In the genomic region with DNA sequence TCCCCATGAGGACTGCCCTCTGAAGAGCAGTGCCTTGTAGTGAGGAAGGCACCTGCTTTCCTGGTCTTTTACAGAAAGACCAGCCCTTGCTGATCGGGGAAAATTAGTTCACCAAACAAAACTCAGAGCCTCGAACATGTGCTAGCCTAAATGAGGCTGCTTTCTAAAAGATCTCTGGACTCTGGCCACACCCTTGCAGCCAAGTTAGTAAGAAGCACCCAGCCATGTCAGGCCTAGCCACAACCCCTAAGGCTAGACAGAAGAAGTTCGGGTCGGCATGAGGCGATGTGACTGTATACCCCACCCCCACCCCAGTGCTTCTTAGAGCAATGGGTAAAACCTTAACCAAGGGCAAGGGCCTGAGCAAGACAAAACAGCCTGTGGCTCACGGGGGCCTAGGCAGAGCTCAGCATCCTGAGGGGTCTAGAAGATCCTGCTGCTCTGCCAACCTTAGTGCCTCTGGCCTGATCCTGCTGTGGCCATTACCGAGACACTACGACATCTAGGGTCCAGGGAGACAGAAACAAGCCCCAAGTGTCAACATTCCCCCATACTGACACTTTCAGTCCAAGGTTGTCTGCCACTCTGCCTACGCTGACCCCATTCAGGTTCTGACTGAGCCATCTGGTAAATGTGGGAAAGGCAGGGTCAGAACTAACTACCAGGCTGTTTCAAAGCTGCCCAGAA, we compare ENCODE assay signal across 8 mouse cellular contexts. TPM values are rescaled to one million over a fixed set of nuclear protein-coding genes. Genes with fewer than 3 reads are reported as not detected.
DNase-seq lines count a peak whose midpoint lies in the region; ATAC-seq lines count a peak whose summit lies in the region.

No protein-coding gene starts in this region.

- peaks cover 86% of the 10 kb centered on the region for H3K4me1 ChIP-seq in megakaryocyte, embryonic 14.5 days
- H3K4me1 ChIP-seq in forebrain, embryonic 15.5 days = peaks cover 65% of the 10 kb centered on the region
- H3K4me1 ChIP-seq in neural tube, embryonic 13.5 days (replicated peaks) = peaks cover 63% of the 10 kb centered on the region

- no peak for ATAC-seq in megakaryocyte, adult 5-6 weeks (ENCODE audit: poor library complexity, severe bottlenecking)
- no peak for ATAC-seq in forebrain, embryonic 15.5 days (replicated peaks)
- no peak for ATAC-seq in neural tube, embryonic 13.5 days (ENCODE audit: low read depth)

- 72% methylated on average over 9 of the region's 9 CpGs for WGBS in forebrain, embryonic 15.5 days
- 75% methylated on average over 9 of the region's 9 CpGs for WGBS in neural tube, embryonic 13.5 days

- no peaks in the 10 kb centered on the region for H3K9me3 ChIP-seq in megakaryocyte, embryonic 14.5 days
- H3K9me3 ChIP-seq in forebrain, embryonic 15.5 days = no peaks in the 10 kb centered on the region
- no peaks in the 10 kb centered on the region for H3K9me3 ChIP-seq in neural tube, embryonic 13.5 days

- H3K36me3 ChIP-seq in megakaryocyte, embryonic 14.5 days (replicated peaks; ENCODE audit: low read length) = peaks cover 36% of the 10 kb centered on the region
- H3K36me3 ChIP-seq in forebrain, embryonic 15.5 days = no peaks in the 10 kb centered on the region; the same call in 1 of the 2 replicates
- H3K36me3 ChIP-seq in neural tube, embryonic 13.5 days = peaks cover 10% of the 10 kb centered on the region

- peak overlapping the region; percentile 99 for H3K9ac ChIP-seq in forebrain, embryonic 15.5 days (replicated peaks)
- H3K9ac ChIP-seq in neural tube, embryonic 13.5 days = peak overlapping the region; percentile 100

- H3K27me3 ChIP-seq in megakaryocyte, embryonic 14.5 days (replicated peaks) = no peaks in the 10 kb centered on the region
- H3K27me3 ChIP-seq in forebrain, embryonic 15.5 days = no peaks in the 10 kb centered on the region
- H3K27me3 ChIP-seq in neural tube, embryonic 13.5 days = no peaks in the 10 kb centered on the region

- H3K4me3 ChIP-seq in megakaryocyte, embryonic 14.5 days (replicated peaks) = peak overlapping the region; percentile 98
- peak overlapping the region; percentile 92 for H3K4me3 ChIP-seq in forebrain, embryonic 15.5 days
- peak overlapping the region; percentile 98 for H3K4me3 ChIP-seq in neural tube, embryonic 13.5 days

- DNase-seq in kidney, postnatal 25 days = peak; percentile 46 to 73
- DNase-seq in adrenal gland, adult 8-10 months = no peak
- no peak for DNase-seq in embryo, embryonic 11 days
- no peak for DNase-seq in layer of hippocampus, adult 11-12 months (ENCODE audit: low spot score)

- H3K4me2 ChIP-seq in forebrain, embryonic 15.5 days (replicated peaks) = peak overlapping the region; percentile 77
- H3K4me2 ChIP-seq in neural tube, embryonic 13.5 days = peak overlapping the region; percentile 94

- H3K27ac ChIP-seq in forebrain, embryonic 15.5 days (replicated peaks) = no peak overlapping the region
- H3K27ac ChIP-seq in neural tube, embryonic 13.5 days (replicated peaks) = no peak overlapping the region

RNA-seq across cellular contexts. Expression of a gene that starts 10.1 kb away (rescaled TPM):
- 400 and 436 TPM in 2 replicates for polyA plus RNA-seq in megakaryocyte, embryonic 14.5 days (2012; ENCODE audit: insufficient read depth, low replicate concordance)
- 88.6 and 96.7 TPM in 2 replicates for total RNA-seq in megakaryocyte, adult 5-6 weeks (2015)
- 230 and 282 TPM in 2 replicates for total RNA-seq in megakaryocyte, adult 5-6 weeks (2017)
- polyA plus RNA-seq in forebrain, embryonic 15.5 days (2015; fragmentation: Nextera tagmentation; extraction: Ambion mirVana) = 37.4 and 41.7 TPM in 2 replicates
- polyA plus RNA-seq in neural tube, embryonic 13.5 days (2015; fragmentation: Nextera tagmentation; extraction: Ambion mirVana) = 43.7 and 43.9 TPM in 2 replicates
- total RNA-seq in adrenal gland, adult 8-10 months (2022) = 100 to 1,000 TPM in 1 of 4 experiments, 10 to 100 TPM in 3; 78.2 to 121 (median 82.4) TPM

RNA-seq across cellular contexts. Expression of a gene that starts 22.7 kb away (rescaled TPM):
- not detected in 2 replicates for polyA plus RNA-seq in megakaryocyte, embryonic 14.5 days (2012; ENCODE audit: insufficient read depth, low replicate concordance)
- not detected in 2 replicates for total RNA-seq in megakaryocyte, adult 5-6 weeks (2015)
- not detected in 2 replicates for total RNA-seq in megakaryocyte, adult 5-6 weeks (2017)
- not detected in 2 replicates for polyA plus RNA-seq in forebrain, embryonic 15.5 days (2015; fragmentation: Nextera tagmentation; extraction: Ambion mirVana)
- not detected in 2 replicates for polyA plus RNA-seq in neural tube, embryonic 13.5 days (2015; fragmentation: Nextera tagmentation; extraction: Ambion mirVana)
- not detected for total RNA-seq in adrenal gland, adult 8-10 months (2022)

RNA-seq across cellular contexts. Expression of a gene that starts 37.2 kb away (rescaled TPM):
- 1.1 TPM in 1 of 2 replicates, not detected in the other for polyA plus RNA-seq in megakaryocyte, embryonic 14.5 days (2012; ENCODE audit: insufficient read depth, low replicate concordance)
- total RNA-seq in megakaryocyte, adult 5-6 weeks (2015) = not detected in 2 replicates
- total RNA-seq in megakaryocyte, adult 5-6 weeks (2017) = not detected in 2 replicates
- polyA plus RNA-seq in forebrain, embryonic 15.5 days (2015; fragmentation: Nextera tagmentation; extraction: Ambion mirVana) = 0.45 TPM in 1 of 2 replicates, not detected in the other
- polyA plus RNA-seq in neural tube, embryonic 13.5 days (2015; fragmentation: Nextera tagmentation; extraction: Ambion mirVana) = not detected in 2 replicates
- not detected for total RNA-seq in adrenal gland, adult 8-10 months (2022)

RNA-seq across cellular contexts. Expression of a gene that starts 40.2 kb away (rescaled TPM):
- not detected in 2 replicates for polyA plus RNA-seq in megakaryocyte, embryonic 14.5 days (2012; ENCODE audit: insufficient read depth, low replicate concordance)
- total RNA-seq in megakaryocyte, adult 5-6 weeks (2015) = not detected in 2 replicates
- not detected in 2 replicates for total RNA-seq in megakaryocyte, adult 5-6 weeks (2017)
- polyA plus RNA-seq in forebrain, embryonic 15.5 days (2015; fragmentation: Nextera tagmentation; extraction: Ambion mirVana) = not detected in 2 replicates
- polyA plus RNA-seq in neural tube, embryonic 13.5 days (2015; fragmentation: Nextera tagmentation; extraction: Ambion mirVana) = not detected in 2 replicates
- under 1 TPM in 2 of 4 experiments, not detected in 2; 0.19 to 0.49 TPM for total RNA-seq in adrenal gland, adult 8-10 months (2022)

RNA-seq across cellular contexts. Expression of a gene that starts 44.4 kb away (rescaled TPM):
- 1.0 TPM in 1 of 2 replicates, not detected in the other for polyA plus RNA-seq in megakaryocyte, embryonic 14.5 days (2012; ENCODE audit: insufficient read depth, low replicate concordance)
- total RNA-seq in megakaryocyte, adult 5-6 weeks (2015) = not detected in 2 replicates
- total RNA-seq in megakaryocyte, adult 5-6 weeks (2017) = not detected in 2 replicates
- 0.06 and 0.20 TPM in 2 replicates for polyA plus RNA-seq in forebrain, embryonic 15.5 days (2015; fragmentation: Nextera tagmentation; extraction: Ambion mirVana)
- 0.15 TPM in 1 of 2 replicates, not detected in the other for polyA plus RNA-seq in neural tube, embryonic 13.5 days (2015; fragmentation: Nextera tagmentation; extraction: Ambion mirVana)
- total RNA-seq in adrenal gland, adult 8-10 months (2022) = under 1 TPM in 2 of 4 experiments, not detected in 2; 0.11 to 0.49 TPM

Comparison
In these comparisons a context has a peak if more than half of its experiments do, and no peak if none do; other contexts are left out.
1. DNase-seq: peak in kidney, postnatal 25 days (2 of 2); none in adrenal gland, adult 8-10 months (single experiment), embryo, embryonic 11 days (single experiment) and layer of hippocampus, adult 11-12 months (single experiment).
2. Peak in every context shown above with its lines, with median percentiles within 50 percentile points of each other: H3K4me3 ChIP-seq.